Mouse (Mus musculus): ENCODE data around the gene Rras2.

Gene Rras2

GRCm38 (mm10) chr7:114117444-114117905 lies at the start of gene Rras2:
Gene Rras2, minus strand, starts transcription at chr7:114117781.
- no peak for DNase-seq (ENCODE audit: extremely low read depth, low read depth, low spot score)

GRCm38 (mm10) chr7:114162975-114163374 lies 45.4 kb upstream of the Rras2 start:
- DNase-seq (ENCODE audit: extremely low read depth, low read depth, low spot score), result no peak

GRCm38 (mm10) chr7:114161101-114161500 lies 43.5 kb upstream of the Rras2 start:
- no peak for DNase-seq (ENCODE audit: extremely low read depth, low read depth, low spot score)

- no peak for DNase-seq (ENCODE audit: extremely low read depth, low read depth, low spot score)
Measured at GRCm38 (mm10) chr7:114157716-114158278, 40.2 kb upstream of the Rras2 start.

GRCm38 (mm10) chr7:114156364-114156763 lies 38.8 kb upstream of the Rras2 start:
- peak; percentile 52 for DNase-seq (ENCODE audit: extremely low read depth, low read depth, low spot score)

- peak; percentile 37 for DNase-seq (ENCODE audit: extremely low read depth, low read depth, low spot score)
Measured at GRCm38 (mm10) chr7:114155053-114155865, 37.7 kb upstream of the Rras2 start.

- no peak for DNase-seq (ENCODE audit: extremely low read depth, low read depth, low spot score)
Measured at GRCm38 (mm10) chr7:114151036-114151780, 33.6 kb upstream of the Rras2 start.

GRCm38 (mm10) chr7:114149564-114149963 lies 32.0 kb upstream of the Rras2 start:
- no peak for DNase-seq (ENCODE audit: extremely low read depth, low read depth, low spot score)

GRCm38 (mm10) chr7:114149135-114149534 lies 31.6 kb upstream of the Rras2 start:
- peak; percentile 78 for DNase-seq (ENCODE audit: extremely low read depth, low read depth, low spot score)

GRCm38 (mm10) chr7:114145841-114146240 lies 28.3 kb upstream of the Rras2 start:
- DNase-seq (ENCODE audit: extremely low read depth, low read depth, low spot score), result no peak

GRCm38 (mm10) chr7:114142151-114142798 lies 24.7 kb upstream of the Rras2 start:
- no peak for DNase-seq (ENCODE audit: extremely low read depth, low read depth, low spot score)

- DNase-seq (ENCODE audit: extremely low read depth, low read depth, low spot score), result no peak
Measured at GRCm38 (mm10) chr7:114140026-114140425, 22.4 kb upstream of the Rras2 start.

- DNase-seq (ENCODE audit: extremely low read depth, low read depth, low spot score), result no peak
Measured at GRCm38 (mm10) chr7:114139400-114139799, 21.8 kb upstream of the Rras2 start.

GRCm38 (mm10) chr7:114138261-114138660 lies 20.7 kb upstream of the Rras2 start:
- DNase-seq (ENCODE audit: extremely low read depth, low read depth, low spot score), result no peak

GRCm38 (mm10) chr7:114135166-114135565 lies 17.6 kb upstream of the Rras2 start:
- no peak for DNase-seq (ENCODE audit: extremely low read depth, low read depth, low spot score)

GRCm38 (mm10) chr7:114133957-114134356 lies 16.4 kb upstream of the Rras2 start:
- DNase-seq (ENCODE audit: extremely low read depth, low read depth, low spot score), result no peak

GRCm38 (mm10) chr7:114132316-114132715 lies 14.7 kb upstream of the Rras2 start:
- no peak for DNase-seq (ENCODE audit: extremely low read depth, low read depth, low spot score)

- DNase-seq (ENCODE audit: extremely low read depth, low read depth, low spot score), result no peak
Measured at GRCm38 (mm10) chr7:114129281-114129680, 11.7 kb upstream of the Rras2 start.

GRCm38 (mm10) chr7:114118180-114118579 lies 599 bp upstream of the Rras2 start:
- no peak for DNase-seq (ENCODE audit: extremely low read depth, low read depth, low spot score)

- no peak for DNase-seq (ENCODE audit: extremely low read depth, low read depth, low spot score)
Measured at GRCm38 (mm10) chr7:114116711-114117351, 750 bp downstream of the Rras2 start.

GRCm38 (mm10) chr7:114115961-114116360 lies 1.6 kb downstream of the Rras2 start:
- no peak for DNase-seq (ENCODE audit: extremely low read depth, low read depth, low spot score)
